Mouse (Mus musculus): Measurements from ENCODE around the gene Tgif2. TPM values are rescaled to one million over a fixed set of nuclear protein-coding genes. Genes with fewer than 3 reads are reported as not detected.
"Not testable (repeated sequence)": the region's sequence is repeated elsewhere in the genome, so short reads cannot be mapped to it uniquely, and the experiment has no call there.

Tgif2 gene
- polyA plus RNA-seq (2014; fragmentation: Nextera tagmentation; extraction: Ambion mirVana): 67.8 and 78.1 TPM in 2 replicates

GRCm38 (mm10) chr2:156839319-156840191, at the start of gene Tgif2:
Gene Tgif2, plus strand, starts transcription at chr2:156840007.
- WGBS: 2% methylated on average over 59 of the region's 61 CpGs
- peak; percentile 90 for ATAC-seq (ENCODE audit: low FRiP score, low TSS enrichment)

DNA sequence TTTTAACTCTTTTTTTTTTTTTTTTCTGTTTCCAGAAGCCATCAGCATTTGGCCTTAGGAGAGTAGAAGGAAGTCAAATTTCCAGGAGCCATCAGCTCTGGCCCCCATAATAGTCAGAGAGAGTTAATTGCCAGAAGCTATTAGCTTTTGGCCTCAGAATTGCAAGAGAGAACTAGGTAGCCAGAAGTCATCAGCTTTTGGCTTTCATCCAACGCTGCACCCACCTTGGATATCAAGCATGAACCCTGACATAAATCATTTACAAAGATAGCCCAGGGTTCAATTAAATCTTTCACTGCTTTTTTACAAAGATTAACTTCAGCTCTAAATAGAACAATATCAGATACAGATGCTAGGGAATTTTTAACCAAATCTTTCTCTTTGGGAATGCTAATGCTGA, 41.3 kb upstream of the Tgif2 start:
- WGBS: 69% methylated on average over 1 of the region's 1 CpGs
- no peak for ATAC-seq (ENCODE audit: low FRiP score, low TSS enrichment)
- Histone ChIP-seq H3K36me3 (ENCODE audit: control insufficient read depth, insufficient read depth, low read length) (no peaks in the 10 kb centered on the region), H3K4me3 (ENCODE audit: low read length) (no peak overlapping the region), H3K9ac (ENCODE audit: low read depth, low read length) (no peak overlapping the region), H3K9me3 (ENCODE audit: control insufficient read depth, low read length) (0 out of 2 replicates have a peak, but pooled peaks cover 3% of the 10 kb centered on the region), H3K27ac (ENCODE audit: low read depth, low read length) (no peak overlapping the region), H3K27me3 (ENCODE audit: control insufficient read depth, insufficient read depth, low read length) (0 out of 2 replicates have a peak, but pooled peaks cover 4% of the 10 kb centered on the region), H3K4me1 (ENCODE audit: control insufficient read depth, insufficient read depth, low read length) (no peaks in the 10 kb centered on the region), H3K4me2 (replicated peaks; ENCODE audit: low read depth, low read length) (no peak overlapping the region)

More at GRCm38 (mm10) chr2:156839319-156840191, at the start of gene Tgif2:
- Histone ChIP-seq H3K9me3 (ENCODE audit: control insufficient read depth, low read length) (no peaks in the 10 kb centered on the region), H3K4me1 (ENCODE audit: control insufficient read depth, insufficient read depth, low read length) (peaks cover 40% of the 10 kb centered on the region), H3K27me3 (ENCODE audit: control insufficient read depth, insufficient read depth, low read length) (no peaks in the 10 kb centered on the region), H3K36me3 (ENCODE audit: control insufficient read depth, insufficient read depth, low read length) (peaks cover 29% of the 10 kb centered on the region), H3K4me3 (ENCODE audit: low read length) (peak within 1 kb of the TSS; percentile 77), H3K9ac (ENCODE audit: low read depth, low read length) (peak within 1 kb of the TSS; percentile 90), H3K27ac (ENCODE audit: low read depth, low read length) (peak within 1 kb of the TSS; percentile 96), H3K4me2 (replicated peaks; ENCODE audit: low read depth, low read length) (peak within 1 kb of the TSS; percentile 64)

- H3K27me3 ChIP-seq (ENCODE audit: control insufficient read depth, insufficient read depth, low read length): 0 out of 2 replicates have a peak, but pooled peaks cover 4% of the 10 kb centered on the region
- H3K27ac ChIP-seq (ENCODE audit: low read depth, low read length): no peak overlapping the region
- no peak overlapping the region for H3K4me2 ChIP-seq (replicated peaks; ENCODE audit: low read depth, low read length)
- no peaks in the 10 kb centered on the region for H3K4me1 ChIP-seq (ENCODE audit: control insufficient read depth, insufficient read depth, low read length)
- ATAC-seq (ENCODE audit: low FRiP score, low TSS enrichment): no peak
- H3K9me3 ChIP-seq (ENCODE audit: control insufficient read depth, low read length): 0 out of 2 replicates have a peak, but pooled peaks cover 3% of the 10 kb centered on the region
- no peaks in the 10 kb centered on the region for H3K36me3 ChIP-seq (ENCODE audit: control insufficient read depth, insufficient read depth, low read length)
- WGBS: 72% methylated on average over 4 of the region's 4 CpGs
- no peak overlapping the region for H3K4me3 ChIP-seq (ENCODE audit: low read length)
- no peak overlapping the region for H3K9ac ChIP-seq (ENCODE audit: low read depth, low read length)
These were observed 38.8 kb upstream of the Tgif2 start for GRCm38 (mm10) chr2:156801045-156801444.

- not testable (repeated sequence) for H3K36me3 ChIP-seq (ENCODE audit: control insufficient read depth, insufficient read depth, low read length); H3K27me3 ChIP-seq (ENCODE audit: control insufficient read depth, insufficient read depth, low read length); H3K4me3 ChIP-seq (ENCODE audit: low read length); H3K4me1 ChIP-seq (ENCODE audit: control insufficient read depth, insufficient read depth, low read length); ATAC-seq (ENCODE audit: low FRiP score, low TSS enrichment); H3K27ac ChIP-seq (ENCODE audit: low read depth, low read length); H3K9me3 ChIP-seq (ENCODE audit: control insufficient read depth, low read length); H3K9ac ChIP-seq (ENCODE audit: low read depth, low read length); H3K4me2 ChIP-seq (replicated peaks; ENCODE audit: low read depth, low read length)
- WGBS: 41% methylated on average over 9 of the region's 9 CpGs
These were observed 37.7 kb upstream of the Tgif2 start for GRCm38 (mm10) chr2:156802116-156802515.

DNA sequence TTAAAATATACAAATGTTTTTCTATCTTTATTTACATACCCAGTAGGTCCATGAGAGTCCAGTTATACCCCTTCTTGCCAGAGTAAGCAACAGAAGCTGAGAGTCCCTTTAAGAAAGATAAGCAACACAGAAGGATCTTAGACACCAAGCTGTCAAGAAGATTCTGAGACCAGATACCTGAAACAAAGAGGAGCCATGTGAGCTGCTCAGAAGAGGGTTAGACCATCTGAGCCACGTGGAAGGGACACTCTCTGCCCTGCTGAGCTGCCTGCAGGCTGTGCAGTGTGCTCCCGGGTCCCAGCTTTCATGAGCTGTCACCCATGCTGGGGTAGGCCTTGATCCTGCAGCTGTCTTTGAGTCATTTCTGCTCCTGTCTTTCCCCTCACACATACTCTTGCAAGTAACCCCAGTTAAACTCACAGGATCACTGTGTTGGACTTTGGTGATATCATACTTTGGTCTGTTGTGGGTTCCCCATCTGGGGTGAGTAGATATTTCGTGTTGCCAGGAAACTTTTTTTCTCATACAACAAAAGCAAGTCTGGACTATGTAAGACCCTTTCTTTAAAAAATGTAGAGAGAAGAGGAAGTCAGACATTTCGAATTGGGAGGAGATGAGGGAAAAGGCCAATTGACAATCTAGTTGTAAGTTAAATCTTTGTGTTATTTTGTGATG, 36.0 kb upstream of the Tgif2 start:
- WGBS: 76% methylated on average over 4 of the region's 4 CpGs
- no peak overlapping the region for H3K27ac ChIP-seq (ENCODE audit: low read depth, low read length)
- ATAC-seq (ENCODE audit: low FRiP score, low TSS enrichment): no peak

GRCm38 (mm10) chr2:156804589-156804988, 35.2 kb upstream of the Tgif2 start:
- Histone ChIP-seq H3K9me3 (ENCODE audit: control insufficient read depth, low read length) (no peaks in the 10 kb centered on the region), H3K9ac (ENCODE audit: low read depth, low read length) (no peak overlapping the region), H3K4me1 (ENCODE audit: control insufficient read depth, insufficient read depth, low read length) (no peaks in the 10 kb centered on the region), H3K4me3 (ENCODE audit: low read length) (no peak overlapping the region), H3K27me3 (ENCODE audit: control insufficient read depth, insufficient read depth, low read length) (0 out of 2 replicates have a peak, but pooled peaks cover 4% of the 10 kb centered on the region), H3K36me3 (ENCODE audit: control insufficient read depth, insufficient read depth, low read length) (no peaks in the 10 kb centered on the region), H3K27ac (ENCODE audit: low read depth, low read length) (no peak overlapping the region), H3K4me2 (replicated peaks; ENCODE audit: low read depth, low read length) (no peak overlapping the region)
- 94% methylated on average over 4 of the region's 4 CpGs for WGBS
- ATAC-seq (ENCODE audit: low FRiP score, low TSS enrichment): no peak

More for the DNA sequence above, 36.0 kb upstream of the Tgif2 start:
- 0 out of 2 replicates have a peak, but pooled peaks cover 4% of the 10 kb centered on the region for H3K27me3 ChIP-seq (ENCODE audit: control insufficient read depth, insufficient read depth, low read length)
- no peak overlapping the region for H3K9ac ChIP-seq (ENCODE audit: low read depth, low read length)
- no peaks in the 10 kb centered on the region for H3K36me3 ChIP-seq (ENCODE audit: control insufficient read depth, insufficient read depth, low read length)
- H3K4me1 ChIP-seq (ENCODE audit: control insufficient read depth, insufficient read depth, low read length): no peaks in the 10 kb centered on the region
- no peaks in the 10 kb centered on the region for H3K9me3 ChIP-seq (ENCODE audit: control insufficient read depth, low read length)
- no peak overlapping the region for H3K4me2 ChIP-seq (replicated peaks; ENCODE audit: low read depth, low read length)
- no peak overlapping the region for H3K4me3 ChIP-seq (ENCODE audit: low read length)

DNA sequence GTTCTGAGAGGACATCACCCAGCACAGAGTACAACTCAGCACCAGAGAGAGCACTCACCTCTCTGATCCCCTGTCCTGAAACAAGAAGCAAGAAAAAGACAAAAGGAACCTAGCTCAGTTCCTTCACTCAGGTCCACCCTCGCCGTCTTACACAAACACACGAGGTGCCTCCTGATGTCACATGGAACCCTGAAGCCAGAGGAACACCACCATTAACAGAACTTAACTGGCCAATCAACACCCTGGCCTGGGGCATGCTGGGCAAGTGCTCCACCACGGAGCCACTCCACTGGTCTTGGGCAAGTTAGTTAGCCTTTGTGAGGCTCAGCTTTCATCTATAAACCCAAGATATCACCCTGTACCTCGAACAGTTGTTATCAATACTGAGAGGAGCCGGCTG, 32.9 kb upstream of the Tgif2 start:
- Histone ChIP-seq H3K4me2 (replicated peaks; ENCODE audit: low read depth, low read length) (no peak overlapping the region), H3K36me3 (ENCODE audit: control insufficient read depth, insufficient read depth, low read length) (no peaks in the 10 kb centered on the region), H3K4me3 (ENCODE audit: low read length) (no peak overlapping the region), H3K27me3 (ENCODE audit: control insufficient read depth, insufficient read depth, low read length) (0 out of 2 replicates have a peak, but pooled peaks cover 4% of the 10 kb centered on the region), H3K4me1 (ENCODE audit: control insufficient read depth, insufficient read depth, low read length) (no peaks in the 10 kb centered on the region), H3K9ac (ENCODE audit: low read depth, low read length) (no peak overlapping the region), H3K9me3 (ENCODE audit: control insufficient read depth, low read length) (no peaks in the 10 kb centered on the region), H3K27ac (ENCODE audit: low read depth, low read length) (no peak overlapping the region)
- no peak for ATAC-seq (ENCODE audit: low FRiP score, low TSS enrichment)
- 71% methylated on average over 6 of the region's 6 CpGs for WGBS

GRCm38 (mm10) chr2:156809579-156809978, 30.2 kb upstream of the Tgif2 start:
- H3K4me3 ChIP-seq (ENCODE audit: low read length): no peak overlapping the region
- H3K4me2 ChIP-seq (replicated peaks; ENCODE audit: low read depth, low read length): no peak overlapping the region
- ATAC-seq (ENCODE audit: low FRiP score, low TSS enrichment): no peak; the same call in 1 of the 2 replicates
- H3K36me3 ChIP-seq (ENCODE audit: control insufficient read depth, insufficient read depth, low read length): no peaks in the 10 kb centered on the region
- H3K4me1 ChIP-seq (ENCODE audit: control insufficient read depth, insufficient read depth, low read length): peaks cover 11% of the 10 kb centered on the region
- no peak overlapping the region for H3K27ac ChIP-seq (ENCODE audit: low read depth, low read length)
- H3K27me3 ChIP-seq (ENCODE audit: control insufficient read depth, insufficient read depth, low read length): no peaks in the 10 kb centered on the region
- H3K9ac ChIP-seq (ENCODE audit: low read depth, low read length): peak overlapping the region; percentile 28; the same call in 1 of the 2 replicates
- WGBS: 49% methylated on average over 2 of the region's 2 CpGs
- H3K9me3 ChIP-seq (ENCODE audit: control insufficient read depth, low read length): no peaks in the 10 kb centered on the region
